Mouse (Mus musculus): ENCODE measurements around the gene Vmn2r83. TPM values are rescaled to one million over a fixed set of nuclear protein-coding genes. Genes with fewer than 3 reads are reported as not detected.
"Not testable (repeated sequence)": the region's sequence is repeated elsewhere in the genome, so short reads cannot be mapped to it uniquely, and the experiment has no call there.

The Vmn2r83 gene
- polyA plus RNA-seq (2012; rRNA removed), result not detected in 2 replicates

DNA sequence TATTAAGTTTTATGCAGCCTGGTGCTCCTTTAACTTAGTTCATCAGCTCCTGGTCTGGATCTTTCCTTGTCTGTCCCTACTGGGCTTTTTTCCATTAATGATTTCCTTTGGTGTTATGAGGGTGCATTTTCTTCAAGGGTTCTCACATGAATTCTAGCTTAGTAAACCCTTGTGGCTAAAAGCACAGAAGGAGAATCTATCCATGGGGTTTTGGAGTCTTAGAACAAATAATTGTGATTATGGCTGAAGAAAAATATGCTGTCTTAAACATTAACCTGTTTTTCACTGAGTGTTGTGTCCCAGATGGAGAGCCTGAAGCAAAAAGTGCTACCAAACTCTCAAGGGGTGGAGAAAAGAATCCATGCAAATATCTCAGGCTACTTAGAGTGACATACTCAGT, at the start of gene Vmn2r83:
Vmn2r83 (plus strand) TSS at position 301 of the 400 bp plus-strand sequence.
- Histone ChIP-seq H3K27me3 (ENCODE audit: control insufficient read depth, insufficient read depth, low read length) (no peaks in the 10 kb centered on the region), H3K4me1 (ENCODE audit: control insufficient read depth, insufficient read depth, low read length) (no peaks in the 10 kb centered on the region), H3K4me3 (replicated peaks; ENCODE audit: insufficient read depth, low read depth, low read length) (no peak within 1 kb of the TSS), H3K27ac (ENCODE audit: insufficient read depth, low read length) (no peak within 1 kb of the TSS)
- no peak for DNase-seq
- TF ChIP-seq POLR2A (IDR thresholded peaks at IDR 0.05; ENCODE audit: borderline replicate concordance, insufficient read depth, low read length) (no peak), CTCF (IDR thresholded peaks at IDR 0.05; ENCODE audit: borderline replicate concordance, insufficient read depth, low read depth, low read length) (no peak)

- 89% methylated on average over 23 of the region's 23 CpGs for WGBS
Measured at GRCm38 (mm10) chr10:79435141-79435820, 33.2 kb upstream of the Vmn2r83 start.

GRCm38 (mm10) chr10:79495886-79496285, 27.4 kb downstream of the Vmn2r83 start:
- Histone ChIP-seq H3K27me3 (ENCODE audit: control insufficient read depth, insufficient read depth, low read length) (no peaks in the 10 kb centered on the region), H3K4me3 (replicated peaks; ENCODE audit: insufficient read depth, low read depth, low read length) (no peak overlapping the region), H3K27ac (ENCODE audit: insufficient read depth, low read length) (no peak overlapping the region), H3K4me1 (ENCODE audit: control insufficient read depth, insufficient read depth, low read length) (no peaks in the 10 kb centered on the region)
- DNase-seq, result no peak
- 43% methylated on average over 3 of the region's 3 CpGs for WGBS
- TF ChIP-seq POLR2A (IDR thresholded peaks at IDR 0.05; ENCODE audit: borderline replicate concordance, insufficient read depth, low read length), result no peak
- no peak for TF ChIP-seq CTCF (IDR thresholded peaks at IDR 0.05; ENCODE audit: borderline replicate concordance, insufficient read depth, low read depth, low read length)

More at GRCm38 (mm10) chr10:79435141-79435820, 33.2 kb upstream of the Vmn2r83 start:
- H3K4me3 ChIP-seq (replicated peaks; ENCODE audit: insufficient read depth, low read depth, low read length); H3K27ac ChIP-seq (ENCODE audit: insufficient read depth, low read length); DNase-seq; H3K4me1 ChIP-seq (ENCODE audit: control insufficient read depth, insufficient read depth, low read length); H3K27me3 ChIP-seq (ENCODE audit: control insufficient read depth, insufficient read depth, low read length): not testable (repeated sequence)

GRCm38 (mm10) chr10:79496701-79497288, 28.3 kb downstream of the Vmn2r83 start:
- TF ChIP-seq CTCF (IDR thresholded peaks at IDR 0.05; ENCODE audit: borderline replicate concordance, insufficient read depth, low read depth, low read length) (no peak), POLR2A (IDR thresholded peaks at IDR 0.05; ENCODE audit: borderline replicate concordance, insufficient read depth, low read length) (no peak)
- Histone ChIP-seq H3K4me1 (ENCODE audit: control insufficient read depth, insufficient read depth, low read length) (no peaks in the 10 kb centered on the region), H3K4me3 (replicated peaks; ENCODE audit: insufficient read depth, low read depth, low read length) (no peak overlapping the region), H3K27me3 (ENCODE audit: control insufficient read depth, insufficient read depth, low read length) (no peaks in the 10 kb centered on the region), H3K27ac (ENCODE audit: insufficient read depth, low read length) (no peak overlapping the region)
- DNase-seq, result no peak
- WGBS, result 23% methylated on average over 2 of the region's 2 CpGs

DNA sequence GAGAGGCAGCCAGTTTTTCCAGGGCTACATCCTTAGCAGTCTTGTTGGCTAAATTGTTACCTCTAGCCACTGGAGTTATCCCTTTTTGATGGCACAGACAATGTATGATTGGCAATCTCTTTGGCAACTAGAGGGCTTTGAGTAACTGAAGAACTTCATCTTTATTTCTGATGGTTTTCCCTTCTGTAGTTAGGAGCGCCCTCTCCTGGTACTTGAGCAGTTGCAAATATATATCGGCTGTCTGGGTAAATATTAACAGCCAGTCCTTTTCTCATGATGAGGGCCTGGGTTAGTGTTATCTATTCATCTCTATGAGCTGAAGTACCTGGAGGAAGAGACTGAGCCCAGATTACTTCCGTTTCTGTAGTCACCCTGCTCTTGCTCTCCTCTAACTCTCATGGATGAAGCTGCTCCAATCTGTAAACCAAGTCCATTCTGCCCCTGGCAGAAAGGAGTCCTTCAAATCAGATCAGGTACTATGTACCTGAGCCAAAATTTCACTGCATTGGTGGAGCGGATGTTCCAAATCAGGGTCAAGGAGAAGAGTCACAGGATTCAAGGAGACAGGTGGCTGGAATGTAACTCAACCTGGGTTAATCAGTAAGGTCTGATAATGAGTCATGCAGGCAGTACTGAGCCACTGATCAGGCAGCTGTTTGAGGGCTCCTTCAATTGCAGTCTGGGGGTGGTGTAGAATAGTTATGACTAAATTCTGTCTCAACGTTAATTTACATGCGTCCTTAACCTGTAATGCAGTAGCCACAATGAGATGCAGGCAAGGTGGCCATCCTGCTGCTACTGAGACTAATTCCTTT, 34.5 kb downstream of the Vmn2r83 start:
- Histone ChIP-seq H3K4me3 (replicated peaks; ENCODE audit: insufficient read depth, low read depth, low read length) (no peak overlapping the region), H3K27me3 (ENCODE audit: control insufficient read depth, insufficient read depth, low read length) (no peaks in the 10 kb centered on the region), H3K4me1 (ENCODE audit: control insufficient read depth, insufficient read depth, low read length) (no peaks in the 10 kb centered on the region), H3K27ac (ENCODE audit: insufficient read depth, low read length) (no peak overlapping the region)
- WGBS, result 64% methylated on average over 6 of the region's 6 CpGs
- no peak for TF ChIP-seq CTCF (IDR thresholded peaks at IDR 0.05; ENCODE audit: borderline replicate concordance, insufficient read depth, low read depth, low read length)
- TF ChIP-seq POLR2A (IDR thresholded peaks at IDR 0.05; ENCODE audit: borderline replicate concordance, insufficient read depth, low read length), result no peak
- DNase-seq, result no peak

- TF ChIP-seq CTCF (IDR thresholded peaks at IDR 0.05; ENCODE audit: borderline replicate concordance, insufficient read depth, low read depth, low read length), result no peak
- no peak overlapping the region for H3K27ac ChIP-seq (ENCODE audit: insufficient read depth, low read length)
- H3K4me1 ChIP-seq (ENCODE audit: control insufficient read depth, insufficient read depth, low read length), result no peaks in the 10 kb centered on the region
- no peaks in the 10 kb centered on the region for H3K27me3 ChIP-seq (ENCODE audit: control insufficient read depth, insufficient read depth, low read length)
- no peak overlapping the region for H3K4me3 ChIP-seq (replicated peaks; ENCODE audit: insufficient read depth, low read depth, low read length)
- 83% methylated on average over 2 of the region's 2 CpGs for WGBS
- DNase-seq, result no peak
Measured at GRCm38 (mm10) chr10:79506709-79507108, 38.2 kb downstream of the Vmn2r83 start.

GRCm38 (mm10) chr10:79524433-79524832, 55.9 kb downstream of the Vmn2r83 start:
- DNase-seq, result no peak
- TF ChIP-seq CTCF (IDR thresholded peaks at IDR 0.05; ENCODE audit: borderline replicate concordance, insufficient read depth, low read depth, low read length) (no peak), POLR2A (IDR thresholded peaks at IDR 0.05; ENCODE audit: borderline replicate concordance, insufficient read depth, low read length) (no peak)
- H3K27me3 ChIP-seq (ENCODE audit: control insufficient read depth, insufficient read depth, low read length), result no peaks in the 10 kb centered on the region
- no peaks in the 10 kb centered on the region for H3K4me1 ChIP-seq (ENCODE audit: control insufficient read depth, insufficient read depth, low read length)
- no peak overlapping the region for H3K27ac ChIP-seq (ENCODE audit: insufficient read depth, low read length)
- no peak overlapping the region for H3K4me3 ChIP-seq (replicated peaks; ENCODE audit: insufficient read depth, low read depth, low read length)
- 81% methylated on average over 1 of the region's 1 CpGs for WGBS
